ENCODE assay signal across 9 mouse cellular contexts in genomic region chr5:113280138-113280856, GRCm38 (mm10). TPM values are rescaled to one million over a fixed set of nuclear protein-coding genes. Genes with fewer than 3 reads are reported as not detected.
DNase-seq lines count a peak whose midpoint lies in the region; ATAC-seq and TF ChIP-seq lines count a peak whose summit lies in the region.
"Had no signal": no experiment of that assay in that cellular context is flagged by ENCODE, and none has a peak within 500 bp of the region (broad histone marks: within the 10 kb centered on the region; RNA-seq: fewer than 3 reads in every experiment).

No protein-coding gene starts in this region.

- ATAC-seq in embryonic facial prominence, embryonic 14.5 days (ENCODE audit: low read depth), result peak; percentile 75
- peak; percentile 86 for ATAC-seq in kidney, embryonic 14.5 days (ENCODE audit: low FRiP score, low TSS enrichment)
- ATAC-seq in lung, embryonic 15.5 days (ENCODE audit: borderline replicate concordance, extremely low read depth, low FRiP score, low TSS enrichment), result peak; percentile 53; the same call in 1 of the 2 replicates
- no peak for ATAC-seq in activated CD4-positive, CD25-positive, alpha-beta regulatory T cell, adult 4 months

- H3K4me3 ChIP-seq in embryonic facial prominence, embryonic 14.5 days (ENCODE audit: low read depth, low read length), result peak overlapping the region; percentile 20
- peak overlapping the region; percentile 37 for H3K4me3 ChIP-seq in kidney, embryonic 14.5 days (ENCODE audit: low read length)
- peak overlapping the region; percentile 32 for H3K4me3 ChIP-seq in lung, embryonic 15.5 days
- peak overlapping the region; percentile 55 for H3K4me3 ChIP-seq in small intestine, adult 2 months (ENCODE audit: low read depth, low read length)

- no peaks in the 10 kb centered on the region for H3K36me3 ChIP-seq in embryonic facial prominence, embryonic 14.5 days (ENCODE audit: control insufficient read depth, insufficient read depth, low read length)
- no peaks in the 10 kb centered on the region for H3K36me3 ChIP-seq in kidney, embryonic 14.5 days (ENCODE audit: control insufficient read depth, insufficient read depth, low read length)
- H3K36me3 ChIP-seq in lung, embryonic 15.5 days, result no peaks in the 10 kb centered on the region
- no peaks in the 10 kb centered on the region for H3K36me3 ChIP-seq in small intestine, adult 2 months (ENCODE audit: control insufficient read depth, insufficient read depth, low read length)

- no peaks in the 10 kb centered on the region for H3K9me3 ChIP-seq in embryonic facial prominence, embryonic 14.5 days (ENCODE audit: control insufficient read depth, low read length)
- H3K9me3 ChIP-seq in kidney, embryonic 14.5 days (ENCODE audit: control insufficient read depth, low read length), result no peaks in the 10 kb centered on the region
- no peaks in the 10 kb centered on the region for H3K9me3 ChIP-seq in lung, embryonic 15.5 days

- TF ChIP-seq CTCF in small intestine, adult 2 months (IDR thresholded peaks at IDR 0.05; ENCODE audit: extremely low read depth, insufficient read length, insufficient replicate concordance, low read depth, low read length), result no peak

- intact Hi-C loops in heart, postnatal 36 days (cut with DNase I), result no loop called here

- DNase-seq in heart, adult 11 months, result peak; percentile 92
- DNase-seq in heart, postnatal 36 days, result no peak
- DNase-seq in embryonic facial prominence, embryonic 14.5 days (ENCODE audit: low spot score), result peak; percentile 66
- DNase-seq in urinary bladder, postnatal 10 days (ENCODE audit: low spot score), result no peak

- H3K27ac ChIP-seq in embryonic facial prominence, embryonic 14.5 days (replicated peaks; ENCODE audit: low read depth, low read length), result no peak overlapping the region
- no peak overlapping the region for H3K27ac ChIP-seq in kidney, embryonic 14.5 days (ENCODE audit: low read depth, low read length)
- no peak overlapping the region for H3K27ac ChIP-seq in lung, embryonic 15.5 days
- no peak overlapping the region for H3K27ac ChIP-seq in small intestine, adult 2 months (ENCODE audit: insufficient read depth, low read depth, low read length)

- 27% methylated on average over 15 of the region's 15 CpGs for WGBS in embryonic facial prominence, embryonic 14.5 days
- 30% methylated on average over 15 of the region's 15 CpGs for WGBS in kidney, embryonic 14.5 days
- 26% methylated on average over 15 of the region's 15 CpGs for WGBS in lung, embryonic 15.5 days
- WGBS in small intestine, adult 2 months, result 32% methylated on average over 15 of the region's 15 CpGs

- H3K9ac ChIP-seq in embryonic facial prominence, embryonic 14.5 days (ENCODE audit: low read depth, low read length), result no peak overlapping the region; the same call in 1 of the 2 replicates
- H3K9ac ChIP-seq in kidney, embryonic 14.5 days (ENCODE audit: low read depth, low read length), result peak overlapping the region; percentile 20
- no peak overlapping the region for H3K9ac ChIP-seq in lung, embryonic 15.5 days

- no peaks in the 10 kb centered on the region for H3K27me3 ChIP-seq in embryonic facial prominence, embryonic 14.5 days (replicated peaks; ENCODE audit: control insufficient read depth, insufficient read depth, low read length)
- H3K27me3 ChIP-seq in kidney, embryonic 14.5 days (ENCODE audit: control insufficient read depth, insufficient read depth, low read length), result no peaks in the 10 kb centered on the region
- no peaks in the 10 kb centered on the region for H3K27me3 ChIP-seq in lung, embryonic 15.5 days
- H3K27me3 ChIP-seq in small intestine, adult 2 months (ENCODE audit: control insufficient read depth, insufficient read depth, low read length), result no peaks in the 10 kb centered on the region

- TF ChIP-seq POLR2A in small intestine, adult 2 months (IDR thresholded peaks at IDR 0.05; ENCODE audit: low read depth, low read length), result no peak

- peak overlapping the region; percentile 37 for H3K4me2 ChIP-seq in embryonic facial prominence, embryonic 14.5 days (ENCODE audit: low read depth, low read length)
- H3K4me2 ChIP-seq in kidney, embryonic 14.5 days (replicated peaks; ENCODE audit: low read depth, low read length), result peak overlapping the region; percentile 45
- H3K4me2 ChIP-seq in lung, embryonic 15.5 days, result peak overlapping the region; percentile 44

- no peaks in the 10 kb centered on the region for H3K4me1 ChIP-seq in embryonic facial prominence, embryonic 14.5 days (ENCODE audit: control insufficient read depth, insufficient read depth, low read length)
- H3K4me1 ChIP-seq in kidney, embryonic 14.5 days (ENCODE audit: control insufficient read depth, insufficient read depth, low read length), result no peaks in the 10 kb centered on the region
- H3K4me1 ChIP-seq in lung, embryonic 15.5 days, result no peaks in the 10 kb centered on the region
- no peaks in the 10 kb centered on the region for H3K4me1 ChIP-seq in small intestine, adult 2 months (ENCODE audit: control insufficient read depth, insufficient read depth, insufficient read length, low read length)

RNA-seq across cellular contexts. Expression of gene Sgsm1, which starts 30.3 kb away (rescaled TPM):
- under 1 TPM; 0.44 to 0.60 TPM for total RNA-seq in heart, postnatal 36 days (2021)
- 2.0 and 3.5 TPM in 2 replicates for polyA plus RNA-seq in embryonic facial prominence, embryonic 14.5 days (2014; fragmentation: Nextera tagmentation; extraction: Ambion mirVana)
- 3.9 and 5.0 TPM in 2 replicates for polyA plus RNA-seq in kidney, embryonic 14.5 days (2014; fragmentation: Nextera tagmentation; extraction: Ambion mirVana)
- 4.8 and 5.4 TPM in 2 replicates for polyA plus RNA-seq in lung, embryonic 15.5 days (2015; fragmentation: Nextera tagmentation; extraction: Ambion mirVana)
- polyA plus RNA-seq in small intestine, adult 2 months (2012; rRNA removed), result 3.1 and 4.8 TPM in 2 replicates
- polyA plus RNA-seq in activated CD4-positive, CD25-positive, alpha-beta regulatory T cell, adult 4 months (2017; shearing (Covaris generic)), result not detected

RNA-seq across cellular contexts. Expression of gene Tmem211, which starts 53.6 kb away (rescaled TPM):
- not detected for total RNA-seq in heart, postnatal 36 days (2021)
- polyA plus RNA-seq in embryonic facial prominence, embryonic 14.5 days (2014; fragmentation: Nextera tagmentation; extraction: Ambion mirVana), result 0.69 and 1.0 TPM in 2 replicates
- 0.15 and 0.31 TPM in 2 replicates for polyA plus RNA-seq in kidney, embryonic 14.5 days (2014; fragmentation: Nextera tagmentation; extraction: Ambion mirVana)
- polyA plus RNA-seq in lung, embryonic 15.5 days (2015; fragmentation: Nextera tagmentation; extraction: Ambion mirVana), result not detected in 2 replicates
- not detected in 2 replicates for polyA plus RNA-seq in small intestine, adult 2 months (2012; rRNA removed)
- polyA plus RNA-seq in activated CD4-positive, CD25-positive, alpha-beta regulatory T cell, adult 4 months (2017; shearing (Covaris generic)), result not detected
- total RNA-seq: hematopoietic stem cell, adult 5-6 weeks had no signal

RNA-seq across cellular contexts. Expression of gene 2900026A02Rik, which starts 59.3 kb away (rescaled TPM):
- 10 to 100 TPM; 21.0 to 23.6 TPM for total RNA-seq in heart, postnatal 36 days (2021)
- polyA plus RNA-seq in embryonic facial prominence, embryonic 14.5 days (2014; fragmentation: Nextera tagmentation; extraction: Ambion mirVana), result 8.8 and 9.2 TPM in 2 replicates
- polyA plus RNA-seq in kidney, embryonic 14.5 days (2014; fragmentation: Nextera tagmentation; extraction: Ambion mirVana), result 3.9 and 5.4 TPM in 2 replicates
- 10.8 and 11.9 TPM in 2 replicates for polyA plus RNA-seq in lung, embryonic 15.5 days (2015; fragmentation: Nextera tagmentation; extraction: Ambion mirVana)
- polyA plus RNA-seq in small intestine, adult 2 months (2012; rRNA removed), result 24.2 and 70.8 TPM in 2 replicates
- under 1 TPM; 0.24 to 0.60 TPM for polyA plus RNA-seq in activated CD4-positive, CD25-positive, alpha-beta regulatory T cell, adult 4 months (2017; shearing (Covaris generic))

Comparison
In these comparisons a context has a peak if more than half of its experiments do, and no peak if none do; other contexts are left out.
1. DNase-seq: peak in heart, adult 11 months (single experiment) and embryonic facial prominence, embryonic 14.5 days (single experiment); none in heart, postnatal 36 days (0 of 2) and urinary bladder, postnatal 10 days (single experiment).
2. Peak in every context shown above with its lines, with median percentiles within 50 percentile points of each other: H3K4me2 ChIP-seq and H3K4me3 ChIP-seq.